Mouse (Mus musculus) ovary, adult 10 weeks (tissue): ENCODE data around the gene Prepl. TPM values are rescaled to one million over a fixed set of nuclear protein-coding genes. Genes with fewer than 3 reads are reported as not detected.

Experiments used
- polyA plus RNA-seq: library from polyadenylated mRNA; stranded (reverse); fragments of 350-450 nt; fragmentation: Illumina TruSeq; extraction: RNeasy Lipid Tissue Mini Kit (QIAGEN cat#74804); gene quantifications from one replicate; pipeline ENCODE4 v1.2.3, GENCODE M21; 2014

The Prepl gene
- 67.1 TPM for polyA plus RNA-seq

DNA sequence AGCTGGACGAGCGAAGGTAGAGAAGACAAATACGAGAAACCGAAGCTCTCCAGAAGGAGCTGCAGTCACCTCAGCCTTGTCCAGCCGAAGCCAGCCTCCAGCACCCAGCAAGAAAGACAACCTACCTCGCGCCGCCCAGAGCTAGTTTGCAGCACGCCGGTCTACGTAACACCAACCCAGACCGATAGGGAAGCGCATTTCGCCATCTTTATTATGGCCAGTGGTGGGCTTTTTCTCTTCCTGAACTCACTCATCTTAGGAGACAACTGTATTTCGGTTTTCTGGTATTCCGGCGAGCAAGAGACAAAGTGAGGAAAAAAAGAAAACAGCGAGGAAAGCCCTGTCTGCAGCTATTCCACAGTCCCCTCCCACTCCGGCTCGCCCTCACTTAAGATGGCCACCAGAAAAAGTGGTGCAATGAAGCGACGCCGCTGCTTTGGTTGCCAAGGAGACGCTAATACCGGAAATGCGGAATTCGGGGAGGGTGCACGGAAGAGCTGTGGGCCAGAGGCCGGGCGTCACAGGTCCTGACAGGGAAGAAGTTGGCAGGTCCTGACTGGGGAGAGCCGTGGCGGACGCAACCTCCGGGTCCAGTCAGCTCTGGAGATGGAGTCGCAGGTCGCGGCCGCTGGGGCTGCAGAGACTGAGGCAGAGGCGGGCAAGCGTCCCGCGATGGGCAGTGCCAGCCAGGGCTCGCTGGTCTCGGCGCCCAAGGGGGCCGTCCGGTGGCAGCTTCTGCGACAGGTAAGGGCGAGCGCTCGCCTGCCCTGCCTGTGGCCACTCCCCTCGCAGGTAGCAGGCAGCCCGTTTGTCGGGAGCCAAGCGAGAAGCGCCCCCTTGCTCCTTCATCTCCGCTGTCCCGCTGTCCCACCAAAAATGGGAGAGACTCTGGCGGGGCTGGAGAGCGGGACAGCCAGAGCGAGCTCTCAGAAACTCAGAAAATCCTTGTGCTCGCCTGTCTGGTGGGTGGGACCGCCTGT is at the start of gene Prepl, which contains the start of gene Camkmt:
Gene Prepl (minus strand): TSS at position 122 of the 980 bp plus-strand sequence.
Gene Camkmt (plus strand): TSS at position 433 of the 980 bp plus-strand sequence.

DNA sequence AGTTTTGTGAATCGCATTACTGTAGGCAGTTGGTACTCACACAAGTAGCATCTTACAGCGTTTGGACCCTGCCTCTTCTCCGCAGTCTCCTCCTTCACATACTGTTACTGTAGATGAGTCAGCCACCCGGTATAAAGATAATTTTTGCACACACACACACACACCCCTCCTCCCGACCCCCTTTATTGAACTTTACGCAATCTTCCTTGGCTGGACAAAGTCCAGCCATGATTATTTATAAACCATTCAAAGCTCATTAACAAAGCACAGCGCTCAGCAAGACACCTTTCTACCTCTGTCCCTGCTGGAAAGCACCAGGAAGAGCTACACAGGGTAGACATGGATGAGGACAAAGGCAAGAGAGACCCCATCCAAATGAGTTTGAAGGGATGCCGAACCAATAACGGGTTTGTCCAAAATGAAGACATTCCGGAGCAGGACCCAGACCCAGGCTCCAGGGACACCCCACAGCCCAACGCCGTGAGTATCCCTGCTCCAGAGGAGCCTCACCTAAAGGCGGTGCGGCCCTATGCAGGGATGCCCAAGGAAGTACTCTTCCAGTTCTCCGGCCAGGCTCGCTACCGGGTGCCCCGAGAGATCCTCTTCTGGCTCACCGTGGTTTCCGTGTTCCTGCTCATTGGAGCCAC is 61.8 kb downstream of the Prepl start, which contains the start of gene Slc3a1:
Gene Slc3a1 (plus strand): TSS at position 284 of the 647 bp plus-strand sequence.

Other genes with a start within 250 kb of the Prepl start
- 134 TPM for gene Ppm1b, start 133.5 kb downstream of the Prepl start, polyA plus RNA-seq
- not detected for gene Slc3a1, start 61.9 kb downstream of the Prepl start, polyA plus RNA-seq
- gene Camkmt, start 311 bp upstream of the Prepl start, polyA plus RNA-seq: 10.4 TPM